Comparison of ENCODE assay signal across 8 mouse cellular contexts in the genomic region with DNA sequence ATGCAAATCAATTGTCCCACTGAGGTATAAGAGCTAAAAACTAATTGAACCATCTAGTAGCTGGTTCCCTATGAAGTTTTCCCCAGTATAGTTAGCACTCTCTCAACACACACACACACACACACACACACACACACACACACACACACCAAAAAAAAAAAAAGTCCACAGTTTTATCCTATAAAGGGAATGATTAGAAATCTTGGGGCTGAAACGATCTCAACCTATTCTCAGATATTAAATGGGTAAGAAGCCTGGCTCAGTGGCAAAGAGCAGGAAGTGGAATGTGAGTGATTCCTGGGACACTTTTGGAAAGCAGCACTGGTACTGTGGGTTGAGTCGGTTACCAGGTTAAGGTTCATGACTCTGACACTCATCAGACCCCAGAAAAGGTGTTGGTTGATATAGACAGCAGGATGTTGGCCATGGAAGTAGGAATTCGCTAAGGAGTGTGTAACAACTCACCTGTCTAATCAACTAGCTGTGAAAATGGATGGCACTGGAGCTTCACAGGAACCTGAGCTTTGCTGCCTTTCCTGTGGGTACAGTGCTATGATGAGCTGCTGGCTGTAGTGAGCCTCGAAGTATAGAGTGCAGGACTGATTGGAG.
DNase-seq lines count a peak whose midpoint lies in the region; ATAC-seq and TF ChIP-seq lines count a peak whose summit lies in the region.

No protein-coding gene starts in this region.

- H3K36me3 ChIP-seq in embryonic facial prominence, embryonic 10.5 days (replicated peaks): no peaks in the 10 kb centered on the region
- no peaks in the 10 kb centered on the region for H3K36me3 ChIP-seq in heart, postnatal 0 days (replicated peaks; ENCODE audit: control insufficient read depth, insufficient read depth, low read length)

- DNase-seq in heart, adult 8-10 months (ENCODE audit: low spot score): peak; percentile 29
- DNase-seq in heart, postnatal 25 days (ENCODE audit: low spot score): no peak
- DNase-seq in embryonic facial prominence, embryonic 10.5 days (ENCODE audit: low spot score): peak; percentile 91
- peak; percentile 98 for DNase-seq in heart, postnatal 0 days (ENCODE audit: low spot score)
- DNase-seq in layer of hippocampus, postnatal 10 days (ENCODE audit: low spot score in 2 of 2): peak; percentile 19 to 47
- peak; percentile 75 for DNase-seq in lung, postnatal 14 days
- DNase-seq in skeletal muscle tissue, adult 2 months (ENCODE audit: low read depth, low spot score): peak; percentile 99

- no peak overlapping the region for H3K4me2 ChIP-seq in heart, postnatal 0 days (ENCODE audit: low read depth, low read length)

- H3K27ac ChIP-seq in embryonic facial prominence, embryonic 10.5 days (replicated peaks): no peak overlapping the region
- H3K27ac ChIP-seq in heart, postnatal 0 days (ENCODE audit: low read depth): no peak overlapping the region

- no peak for TF ChIP-seq EP300 in heart, postnatal 0 days (IDR thresholded peaks at IDR 0.05; ENCODE audit: low read depth)

- ATAC-seq in activated CD4-positive, CD25-positive, alpha-beta regulatory T cell, adult 4 months: peak; percentile 88
- peak; percentile 95 for ATAC-seq in heart, postnatal 0 days (ENCODE audit: insufficient read depth, low read depth)

- no peak overlapping the region for H3K9ac ChIP-seq in heart, postnatal 0 days (replicated peaks; ENCODE audit: low read depth, low read length)

- peaks cover 71% of the 10 kb centered on the region for H3K9me3 ChIP-seq in embryonic facial prominence, embryonic 10.5 days
- 0 out of 2 replicates have a peak, but pooled peaks cover 5% of the 10 kb centered on the region for H3K9me3 ChIP-seq in heart, postnatal 0 days (replicated peaks; ENCODE audit: control insufficient read depth, low read length)

- 62% methylated on average over 4 of the region's 4 CpGs for WGBS in embryonic facial prominence, embryonic 10.5 days
- 40% methylated on average over 4 of the region's 4 CpGs for WGBS in heart, postnatal 0 days

- TF ChIP-seq CTCF in heart, postnatal 0 days (IDR thresholded peaks at IDR 0.05; ENCODE audit: low read depth): no peak

- no peak overlapping the region for H3K4me3 ChIP-seq in embryonic facial prominence, embryonic 10.5 days
- H3K4me3 ChIP-seq in heart, postnatal 0 days (ENCODE audit: low read depth, low read length): no peak overlapping the region

- intact Hi-C loops in heart, postnatal 25 days (cut with DNase I): no loop called here

- no peaks in the 10 kb centered on the region for H3K27me3 ChIP-seq in embryonic facial prominence, embryonic 10.5 days (replicated peaks; ENCODE audit: low read depth, poor library complexity, severe bottlenecking)
- no peaks in the 10 kb centered on the region for H3K27me3 ChIP-seq in heart, postnatal 0 days (ENCODE audit: control insufficient read depth, insufficient read depth, low read length)

- no peaks in the 10 kb centered on the region for H3K4me1 ChIP-seq in embryonic facial prominence, embryonic 10.5 days
- no peaks in the 10 kb centered on the region for H3K4me1 ChIP-seq in heart, postnatal 0 days (ENCODE audit: control insufficient read depth, insufficient read depth)
